Mouse (Mus musculus) sigmoid colon, adult 10 weeks (tissue): ENCODE results near the gene Gm49339. TPM values are rescaled to one million over a fixed set of nuclear protein-coding genes. Genes with fewer than 3 reads are reported as not detected.

ENCODE experiments used
- polyA plus RNA-seq: library from polyadenylated mRNA; stranded (reverse); fragments of 350-450 nt; fragmentation: Illumina TruSeq; extraction: RNeasy Lipid Tissue Mini Kit (QIAGEN cat#74804); gene quantifications from one replicate; pipeline ENCODE4 v1.2.3, GENCODE M21; 2014; ENCODE audit warnings: low read depth, low replicate concordance

Gm49339 gene
- polyA plus RNA-seq: 0.47 TPM

DNA sequence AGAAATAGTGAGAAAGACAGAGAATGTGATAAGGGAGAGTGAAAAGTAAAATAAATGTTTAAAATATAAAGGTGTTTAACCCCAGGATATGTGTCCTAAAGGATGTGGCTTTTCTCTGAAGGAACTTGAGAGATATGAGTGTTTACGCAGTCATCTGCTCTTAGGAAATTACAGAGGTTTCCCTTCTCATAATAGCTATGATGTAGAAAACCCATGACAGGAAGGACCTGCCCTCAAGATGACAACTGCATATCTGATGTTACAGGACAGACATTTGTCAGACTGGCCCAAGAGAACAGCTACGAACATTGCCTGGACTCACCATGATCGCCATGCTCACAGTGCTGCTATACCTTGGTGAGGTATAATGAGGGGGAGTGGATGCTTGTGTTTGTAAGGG, at the start of gene Gm49339, which contains the start of gene Lilr4b:
TSS of gene Gm49339 (plus strand) at position 216 of the 400 bp plus-strand sequence.
TSS of gene Lilr4b (plus strand) at position 236 of the 400 bp plus-strand sequence.

DNA sequence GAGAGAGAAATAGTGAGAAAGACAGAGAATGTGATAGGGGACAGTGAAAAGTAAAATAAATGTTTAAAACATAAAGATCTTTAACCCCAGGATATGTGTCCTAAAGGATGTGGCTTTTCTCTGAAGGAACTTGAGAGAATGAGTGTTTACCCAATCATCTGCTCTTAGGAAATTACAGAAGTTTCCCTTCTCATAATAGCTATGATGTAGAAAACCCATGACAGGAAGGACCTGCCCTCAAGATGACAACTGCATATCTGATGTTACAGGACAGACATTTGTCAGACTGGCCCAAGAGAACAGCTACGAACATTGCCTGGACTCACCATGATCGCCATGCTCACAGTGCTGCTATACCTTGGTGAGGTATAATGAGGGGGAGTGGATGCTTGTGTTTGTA, 10.3 kb downstream of the Gm49339 start, which contains the start of gene Lilrb4a:
TSS of gene Lilrb4a (plus strand) at position 266 of the 400 bp plus-strand sequence.

Other genes starting within 250 kb of the Gm49339 start
- 13.2 TPM for gene Lilr4b, start within 50 bp of the Gm49339 start, polyA plus RNA-seq
- gene Lilrb4a, start 10.3 kb downstream of the Gm49339 start, polyA plus RNA-seq: 39.1 TPM
- gene Fam162b, start 109.9 kb downstream of the Gm49339 start, polyA plus RNA-seq: 1.1 TPM
- not detected for gene Gprc6a, start 150.8 kb downstream of the Gm49339 start, polyA plus RNA-seq
- gene Rfx6, start 197.1 kb downstream of the Gm49339 start, polyA plus RNA-seq: 5.6 TPM